Mouse (Mus musculus) embryo, embryonic 11.5 days (tissue): ENCODE data around the gene Glce.

Experiments
- DNase-seq: peaks from one replicate; pipeline ENCODE4 v3.0.0-alpha.2; 2012; ENCODE audit warnings: low read depth, low spot score

Glce gene

GRCm38 (mm10) chr9:62122508-62123215 is at the start of gene Glce:
Glce (minus strand) TSS chr9:62122655.
- peak; percentile 97 for DNase-seq

DNA sequence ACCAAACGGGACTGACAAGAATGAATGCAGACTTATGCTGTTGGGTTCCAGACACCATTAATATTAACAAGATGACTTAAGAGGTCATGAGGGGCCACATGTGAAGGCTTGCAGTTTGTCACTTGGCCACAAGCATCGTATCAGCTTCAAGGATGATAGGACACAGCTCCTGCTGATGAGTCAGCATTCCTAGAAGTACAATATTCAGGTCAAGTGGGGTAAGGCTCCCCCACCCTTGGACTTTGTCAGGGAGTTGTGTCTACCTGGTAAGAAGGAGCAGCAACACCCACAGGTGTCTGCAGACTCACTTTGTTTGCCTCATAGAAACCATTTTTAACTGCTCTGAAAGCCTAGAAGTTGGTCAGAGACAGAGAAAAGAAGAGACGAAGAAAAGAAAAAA is 49.8 kb upstream of the Glce start:
- no peak for DNase-seq

DNA sequence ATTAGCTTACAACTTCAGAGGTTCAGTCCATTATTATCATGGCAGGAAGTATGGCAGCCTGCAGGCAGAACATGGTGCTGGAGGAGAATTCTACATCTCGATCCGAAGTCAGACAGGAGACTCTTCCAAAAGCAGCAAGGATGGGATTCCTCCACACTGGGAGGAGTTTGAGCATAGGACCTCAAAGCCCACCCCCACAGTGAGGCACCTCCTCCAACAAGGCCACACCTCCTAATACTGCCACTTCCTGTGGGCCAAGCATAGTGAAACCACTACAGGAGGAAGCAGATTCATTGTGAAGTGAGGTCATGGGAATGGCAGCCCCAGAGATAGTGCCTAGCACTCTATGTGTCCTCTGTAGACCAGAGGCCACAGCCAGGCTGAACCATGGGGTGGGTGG is 48.5 kb upstream of the Glce start:
- DNase-seq, result no peak

- no peak for DNase-seq
These were observed 44.2 kb upstream of the Glce start for GRCm38 (mm10) chr9:62166621-62167020.

GRCm38 (mm10) chr9:62166186-62166585 is 43.7 kb upstream of the Glce start:
- DNase-seq, result no peak

GRCm38 (mm10) chr9:62162889-62163291 is 40.4 kb upstream of the Glce start:
- peak; percentile 40 for DNase-seq

- no peak for DNase-seq
These were observed 38.3 kb upstream of the Glce start for GRCm38 (mm10) chr9:62160788-62161187.

DNA sequence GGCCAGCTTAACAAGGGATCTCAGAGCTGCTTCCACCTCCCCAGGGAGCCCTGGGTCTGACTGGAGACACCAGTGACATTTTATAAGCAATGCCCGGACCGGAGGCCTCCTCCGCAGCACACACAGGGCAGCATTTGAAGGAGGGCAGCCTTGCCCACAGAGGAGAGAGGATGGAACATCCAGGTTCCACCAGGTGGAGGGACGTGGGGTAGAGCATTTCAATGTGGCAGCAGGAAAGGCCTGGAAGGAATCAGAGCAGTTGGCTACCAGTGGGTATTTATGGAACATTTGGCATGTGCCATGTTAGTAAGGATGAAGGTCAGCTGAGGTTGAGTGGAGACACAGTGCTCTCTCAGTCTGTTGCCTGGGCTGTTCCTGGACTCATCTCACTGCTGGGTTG is 36.3 kb upstream of the Glce start:
- no peak for DNase-seq

GRCm38 (mm10) chr9:62155821-62156220 is 33.4 kb upstream of the Glce start:
- DNase-seq, result no peak

GRCm38 (mm10) chr9:62155400-62155799 is 32.9 kb upstream of the Glce start:
- no peak for DNase-seq

- no peak for DNase-seq
These were observed 32.5 kb upstream of the Glce start for GRCm38 (mm10) chr9:62154956-62155355.

DNA sequence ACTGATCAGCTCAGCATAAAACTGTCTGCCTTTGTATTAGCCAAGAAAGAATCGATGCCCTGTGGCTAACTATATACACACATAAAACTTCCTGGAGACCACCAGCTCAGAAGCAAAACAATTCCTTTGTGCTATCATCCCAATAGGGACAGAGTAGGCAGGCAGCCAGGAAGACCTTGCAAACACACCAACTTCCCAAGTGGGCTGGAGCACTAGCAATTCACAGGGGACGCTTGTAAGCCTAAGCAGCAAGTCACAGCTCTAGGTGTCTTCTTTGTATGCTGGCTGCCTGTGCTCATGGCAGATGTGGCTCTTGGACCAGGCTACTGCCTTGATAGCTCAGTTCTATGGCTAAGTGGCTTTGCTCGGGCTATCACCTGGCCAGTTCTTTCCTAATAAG is 32.1 kb upstream of the Glce start:
- DNase-seq, result no peak

GRCm38 (mm10) chr9:62153263-62153662 is 30.8 kb upstream of the Glce start:
- DNase-seq, result no peak

- DNase-seq, result no peak
These were observed 30.1 kb upstream of the Glce start for GRCm38 (mm10) chr9:62152506-62152905.

DNA sequence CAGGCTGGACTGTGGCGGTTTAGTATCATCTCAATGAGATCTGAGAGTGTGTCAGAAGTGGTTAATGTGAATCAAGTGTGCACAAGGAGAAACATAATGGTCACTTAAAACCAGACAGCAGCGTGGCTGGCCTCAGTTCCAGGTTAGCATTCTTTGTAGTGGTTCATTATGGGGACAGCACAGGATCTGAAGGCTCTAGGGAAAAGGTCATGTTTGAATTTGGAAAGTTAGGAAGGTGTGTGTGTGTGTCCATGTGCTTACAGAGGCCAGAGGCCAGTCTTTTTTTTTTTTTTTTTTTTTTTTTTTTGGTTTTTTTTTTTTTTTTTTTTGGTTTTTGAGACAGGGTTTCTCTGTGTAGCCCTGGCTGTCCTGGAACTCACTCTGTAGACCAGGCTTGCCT is 22.7 kb upstream of the Glce start:
- no peak for DNase-seq

- no peak for DNase-seq
These were observed 21.0 kb upstream of the Glce start for GRCm38 (mm10) chr9:62143428-62143827.

DNA sequence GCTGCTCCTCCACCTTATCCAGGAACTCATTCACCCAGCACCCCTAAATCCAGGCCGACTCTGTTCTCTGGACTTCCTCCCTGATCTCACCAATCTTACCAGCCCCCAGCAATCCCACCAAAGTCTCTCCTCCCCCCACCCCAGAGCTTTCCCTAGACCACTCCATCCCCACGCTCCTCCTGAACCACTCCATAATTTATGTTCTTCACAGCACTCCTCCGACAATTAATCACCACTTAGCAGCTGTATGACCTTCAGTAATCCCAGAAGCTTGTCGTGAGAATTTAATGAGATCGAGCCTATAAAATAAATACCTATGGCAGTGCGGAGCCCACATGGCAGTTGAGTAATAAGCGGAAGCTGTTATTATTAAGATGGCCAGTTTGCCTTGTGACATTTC is 16.6 kb upstream of the Glce start:
- no peak for DNase-seq

- DNase-seq, result no peak
These were observed 14.8 kb upstream of the Glce start for GRCm38 (mm10) chr9:62137259-62137658.

GRCm38 (mm10) chr9:62132005-62132782 is 9.7 kb upstream of the Glce start:
- no peak for DNase-seq

DNA sequence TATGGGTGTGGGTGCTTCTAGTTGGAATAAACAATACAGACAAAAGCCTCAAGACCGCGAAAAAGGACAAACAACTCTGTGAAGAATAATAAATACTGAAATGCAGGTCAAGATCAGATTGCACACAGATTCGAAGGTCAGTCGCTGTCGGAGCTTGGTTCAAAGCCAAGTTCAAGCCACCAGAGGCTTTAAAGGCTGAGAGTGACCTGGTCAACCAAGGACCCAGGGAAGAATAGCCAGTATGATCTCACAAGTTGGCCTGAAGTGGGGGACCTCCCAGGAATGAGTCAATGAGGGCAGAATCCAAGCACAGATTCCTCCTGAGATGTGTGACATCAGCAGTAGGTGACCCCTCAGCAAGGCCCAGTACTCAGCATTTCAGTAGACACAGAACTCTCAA is 8.3 kb upstream of the Glce start:
- DNase-seq, result no peak

- no peak for DNase-seq
These were observed 5.6 kb upstream of the Glce start for GRCm38 (mm10) chr9:62128056-62128455.

DNA sequence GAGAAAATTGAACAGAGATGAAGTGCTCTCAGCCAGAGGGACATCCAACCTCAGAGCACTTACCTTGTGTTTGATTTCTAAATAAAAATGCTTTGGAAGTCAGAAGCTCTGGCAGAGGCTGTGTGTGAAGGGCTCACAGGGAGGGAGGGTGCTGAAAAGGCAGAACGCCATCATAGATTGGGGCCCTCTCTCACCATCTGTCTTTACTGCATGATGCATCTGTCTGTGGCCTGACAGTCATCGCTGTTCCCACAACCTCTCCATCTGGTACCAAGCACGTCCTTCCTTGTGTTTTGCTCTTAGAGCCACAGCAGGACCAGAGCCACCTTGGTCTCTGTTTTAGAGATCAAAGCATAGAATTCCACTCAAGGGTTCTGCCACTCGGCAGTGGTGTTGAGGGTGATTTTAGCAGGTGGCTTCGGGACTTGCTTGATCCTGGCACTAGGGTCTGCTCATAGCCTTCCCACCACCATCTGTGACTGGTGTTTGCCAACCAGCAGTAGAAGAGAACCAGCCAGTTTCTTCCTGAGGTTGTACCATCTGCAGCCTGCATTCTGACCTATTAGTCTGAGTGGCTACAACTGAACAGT is 3.6 kb upstream of the Glce start:
- no peak for DNase-seq

DNA sequence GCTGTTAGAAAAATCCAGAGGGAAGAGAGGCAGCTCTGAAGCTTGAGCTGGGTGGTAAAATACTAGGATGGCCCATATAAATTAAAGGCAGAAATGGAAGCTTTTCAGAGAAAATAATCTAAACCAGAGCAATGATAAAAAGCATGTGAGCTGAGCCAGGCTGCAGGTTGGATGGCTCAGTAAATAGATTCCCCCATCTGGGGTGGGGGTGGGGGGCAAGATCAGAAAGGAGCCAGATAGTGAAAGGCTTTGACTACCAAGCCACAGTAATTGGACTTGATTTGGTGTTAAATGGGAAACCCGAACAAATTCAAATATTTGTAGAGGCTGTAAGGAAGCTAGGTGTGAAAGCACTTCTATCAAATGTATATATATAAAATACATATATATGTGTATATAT is 1.8 kb upstream of the Glce start:
- no peak for DNase-seq
